Mouse (Mus musculus): Measurements from ENCODE around the gene Tsc22d3. TPM values are rescaled to one million over a fixed set of nuclear protein-coding genes. Genes with fewer than 3 reads are reported as not detected.
A peak's percentile ranks its signal among the peaks of the same experiment; 100 is the strongest.
"Not testable (repeated sequence)": the region's sequence is repeated elsewhere in the genome, so short reads cannot be mapped to it uniquely, and the experiment has no call there.

Tsc22d3 gene
- total RNA-seq, 2 experiments from 2014 or later = 113 to 134 TPM

DNA sequence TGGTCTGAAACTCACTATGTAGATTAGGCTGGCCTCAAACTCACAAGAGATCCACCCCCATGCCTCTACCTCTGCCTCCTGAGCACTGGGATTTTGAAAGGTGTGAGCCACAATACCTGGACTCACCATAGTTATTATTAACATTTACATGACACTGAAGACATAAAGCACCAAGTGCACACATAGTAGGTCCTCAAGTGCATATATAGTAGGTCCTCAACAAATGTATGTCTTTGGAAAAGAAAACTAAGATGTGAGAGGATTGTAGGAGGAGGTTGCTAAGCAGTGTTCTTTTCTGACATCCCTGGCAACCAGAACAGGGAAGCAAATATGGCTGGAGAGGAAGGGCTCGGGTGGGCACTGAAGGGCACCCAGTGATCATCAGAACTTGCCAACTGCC, 93.1 kb downstream of the Tsc22d3 start:
- intact Hi-C loops (cut with DNase I) = no loop called here
- no peak for DNase-seq (ENCODE audit: low spot score in 2 of 2)

DNA sequence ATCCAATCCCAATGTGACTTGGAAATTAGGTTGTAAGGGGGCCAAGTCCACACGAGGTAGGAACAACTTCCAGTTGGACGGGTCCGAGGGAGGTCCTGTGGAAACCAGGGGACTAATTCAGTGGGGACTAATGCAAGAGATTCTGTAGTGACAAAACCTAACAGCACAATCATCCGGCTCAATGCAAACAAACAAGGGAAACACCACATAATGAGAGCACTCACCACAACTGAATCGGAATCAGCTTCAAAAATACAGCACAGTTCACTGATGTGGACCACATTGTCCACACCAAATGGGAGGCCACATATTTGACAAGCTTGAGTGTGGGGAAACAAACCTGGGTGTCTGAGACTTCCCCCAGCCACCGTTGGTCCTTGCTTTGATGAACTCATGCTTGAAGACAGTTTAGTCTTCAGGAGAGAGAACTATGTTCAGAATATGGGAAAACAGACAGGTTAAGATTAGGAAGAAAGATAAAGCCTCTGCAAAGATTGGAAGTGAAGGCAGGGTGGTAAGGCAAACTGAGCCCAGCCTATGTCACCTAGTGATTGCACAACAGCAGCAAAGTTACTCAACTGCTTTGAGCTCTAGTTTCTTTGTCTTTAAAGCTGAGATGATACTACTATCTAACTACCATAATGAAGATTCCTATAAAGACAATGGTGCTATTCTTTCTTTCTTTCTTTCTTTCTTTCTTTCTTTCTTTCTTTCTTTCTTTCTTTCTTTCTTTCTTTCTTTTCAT, 93.9 kb downstream of the Tsc22d3 start:
- DNase-seq (ENCODE audit: low spot score in 2 of 2) = no peak
- intact Hi-C loops (cut with DNase I) = no loop called here

DNA sequence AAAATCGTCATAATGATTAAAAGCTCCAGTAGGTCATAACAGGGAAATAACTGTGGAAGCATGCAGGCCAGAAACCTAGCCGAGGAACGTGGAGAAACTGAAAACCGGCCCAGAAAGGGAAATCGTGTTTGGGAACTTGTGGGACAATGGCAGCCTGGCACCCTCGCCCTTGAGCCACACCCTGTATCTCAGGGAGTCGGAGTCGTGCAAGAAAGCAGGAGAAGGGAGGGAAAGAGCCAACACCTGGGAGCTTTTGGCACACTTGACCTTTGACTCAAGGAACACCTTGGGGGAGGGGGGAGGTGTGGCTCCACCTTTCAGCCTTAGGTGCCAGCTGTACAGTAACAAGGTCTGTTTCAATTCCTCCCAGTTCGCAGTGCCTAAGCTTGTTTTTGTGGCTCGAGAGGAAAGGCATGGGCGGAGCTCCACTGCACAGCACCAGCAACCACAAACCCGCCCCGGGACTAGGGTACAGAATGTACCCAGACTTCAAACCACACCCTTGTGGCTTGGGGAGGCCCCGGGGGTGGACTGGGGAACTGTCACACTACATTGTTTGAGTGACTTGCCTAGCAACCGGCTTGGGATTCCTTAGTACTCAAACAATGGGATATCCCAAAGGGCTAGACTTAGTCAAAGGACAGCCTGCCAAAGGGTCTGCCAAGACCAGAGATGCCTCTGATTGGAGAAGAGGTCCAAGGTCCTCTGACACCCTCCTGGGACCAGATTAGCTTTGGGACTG, 94.8 kb downstream of the Tsc22d3 start:
- intact Hi-C loops (cut with DNase I) = no loop called here

DNA sequence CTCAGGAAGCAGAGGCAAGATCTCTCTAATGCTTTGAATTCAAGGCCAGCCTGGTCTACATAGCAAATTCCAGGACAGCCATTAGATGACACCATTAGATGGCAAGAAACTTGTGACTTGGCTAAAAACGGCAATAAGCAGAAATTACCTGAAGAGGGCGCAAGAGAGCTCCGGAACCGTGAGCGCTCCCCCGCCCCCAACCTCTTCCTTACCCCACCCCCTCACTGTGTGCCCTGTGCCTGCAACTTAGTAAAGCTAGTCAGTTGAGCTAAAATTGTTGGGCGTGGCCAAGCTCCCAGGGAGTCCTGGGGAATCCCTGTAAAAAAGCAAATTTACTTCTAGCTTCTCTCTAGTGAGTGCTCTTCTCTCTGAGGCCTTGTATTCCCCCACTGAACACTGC, 96.6 kb downstream of the Tsc22d3 start:
- intact Hi-C loops (cut with DNase I) = loop anchor here (1.0 kb wide), 1 partner anchor 40 kb away; no protein-coding TSS in a partner anchor
- DNase-seq (ENCODE audit: low spot score in 2 of 2) = peak; percentile 16 to 37

More for the DNA sequence above, 94.8 kb downstream of the Tsc22d3 start:
- no peak for DNase-seq (ENCODE audit: low spot score in 2 of 2)

DNA sequence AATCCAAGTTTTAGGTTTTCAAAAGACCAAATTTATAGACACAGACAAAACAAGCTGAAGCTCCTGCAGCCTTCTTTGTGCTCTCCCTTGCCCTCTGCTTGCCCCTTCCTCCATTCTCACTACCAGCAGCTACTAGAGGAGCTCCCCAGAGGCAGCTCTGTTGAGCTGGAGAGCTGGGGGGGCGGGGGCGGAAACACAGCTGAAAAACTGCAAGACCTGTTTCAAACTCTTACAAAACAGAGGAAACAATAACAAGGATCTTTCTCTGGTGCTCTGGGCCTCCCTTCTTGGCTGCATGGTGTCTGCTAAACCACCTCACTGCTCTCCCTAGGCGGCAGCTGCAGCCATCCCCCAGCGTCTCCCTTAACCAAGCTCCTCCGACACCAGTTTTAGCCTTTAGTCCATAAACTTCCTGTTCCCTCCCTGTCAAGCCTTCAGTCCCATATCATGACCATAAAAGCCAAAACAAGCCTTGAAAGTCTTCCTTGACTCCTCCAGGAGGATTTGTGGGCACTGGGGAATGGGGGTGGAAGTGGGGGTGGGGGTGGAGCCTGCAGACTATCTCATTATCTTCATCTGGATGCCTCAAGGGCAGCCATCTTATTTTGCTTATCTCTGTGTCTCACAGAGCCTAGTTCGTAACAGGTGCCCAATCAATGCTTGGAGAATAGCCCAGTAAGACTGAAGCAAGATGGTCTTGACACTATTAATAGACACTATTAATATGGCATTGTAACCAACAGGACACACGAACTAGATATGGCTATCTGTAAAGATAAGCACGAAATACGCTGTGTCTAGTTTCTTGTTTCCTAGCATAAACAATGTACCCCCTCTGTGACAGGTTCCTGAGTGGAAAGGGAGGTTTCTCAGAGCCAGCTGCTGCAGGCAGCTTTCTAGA, 98.8 kb downstream of the Tsc22d3 start:
- intact Hi-C loops (cut with DNase I) = no loop called here

DNA sequence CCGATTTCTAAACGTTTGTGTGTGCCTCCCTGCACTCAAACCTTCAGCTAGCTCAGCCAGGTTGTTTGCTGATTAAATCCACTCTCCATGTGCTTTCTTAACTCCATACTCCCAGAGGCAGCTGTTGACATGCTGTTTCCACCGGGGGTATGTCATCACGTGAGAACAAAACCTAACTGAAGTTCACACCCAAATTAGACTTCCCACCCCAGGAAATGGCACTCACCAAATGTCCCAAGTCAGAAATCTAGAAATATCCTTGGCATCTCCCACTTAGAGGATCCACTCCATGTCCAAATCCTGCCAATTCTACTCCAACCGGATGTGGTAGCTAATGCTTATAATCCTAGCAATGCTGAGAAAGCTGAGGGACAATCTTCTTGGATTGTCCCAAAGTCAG, 100.2 kb downstream of the Tsc22d3 start:
- intact Hi-C loops (cut with DNase I) = no loop called here
- no peak for DNase-seq (ENCODE audit: low spot score in 2 of 2)

More for the DNA sequence above, 98.8 kb downstream of the Tsc22d3 start:
- DNase-seq (ENCODE audit: low spot score in 2 of 2) = no peak

DNA sequence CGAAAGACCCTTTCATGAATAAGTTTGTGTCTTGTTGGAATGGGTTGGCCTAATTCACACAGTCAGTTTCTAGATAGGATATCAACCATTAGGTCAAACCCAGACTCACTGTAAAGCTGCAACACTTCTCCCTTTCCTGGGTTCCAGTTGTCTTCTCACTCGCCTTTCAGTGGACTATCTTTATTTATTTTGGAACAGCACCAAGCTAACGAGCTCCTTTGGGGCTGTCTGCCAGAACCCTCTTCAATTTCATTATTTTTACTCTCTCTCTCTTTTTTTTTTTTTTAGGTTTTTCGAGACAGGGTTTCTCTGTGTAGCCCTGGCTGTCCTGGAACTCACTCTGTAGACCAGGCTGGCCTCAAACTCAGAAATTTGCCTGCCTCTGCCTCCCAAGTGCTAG, 102.0 kb downstream of the Tsc22d3 start:
- not testable (repeated sequence) for DNase-seq (ENCODE audit: low spot score in 2 of 2)
- intact Hi-C loops (cut with DNase I) = loop anchor here (10.0 kb wide), 2 partner anchors 226 to 346 kb away; no protein-coding TSS in a partner anchor

DNA sequence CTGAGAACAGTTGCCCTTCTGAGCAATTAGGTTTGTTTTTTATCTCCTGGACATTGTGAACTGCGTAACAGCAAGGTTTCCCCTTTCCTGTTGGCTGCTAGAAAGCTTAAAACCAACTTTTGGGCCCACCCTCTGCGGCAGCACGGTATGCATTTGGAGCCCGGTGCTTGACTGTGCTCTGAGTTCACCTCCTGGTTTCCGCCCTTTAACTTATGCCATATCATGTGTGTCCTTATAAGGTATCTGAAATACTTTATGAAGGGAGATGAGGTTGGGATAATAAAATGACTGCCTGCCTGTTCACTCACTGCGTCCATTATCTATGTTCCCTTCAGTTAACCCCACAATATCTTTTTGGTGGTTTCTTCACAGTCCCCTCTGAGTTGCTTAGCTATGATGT, 106.3 kb downstream of the Tsc22d3 start:
- DNase-seq (ENCODE audit: low spot score in 2 of 2) = no peak
- intact Hi-C loops (cut with DNase I) = loop anchor here (5.0 to 10.0 kb wide), 3 partner anchors 231 to 438 kb away; no protein-coding TSS in a partner anchor

DNA sequence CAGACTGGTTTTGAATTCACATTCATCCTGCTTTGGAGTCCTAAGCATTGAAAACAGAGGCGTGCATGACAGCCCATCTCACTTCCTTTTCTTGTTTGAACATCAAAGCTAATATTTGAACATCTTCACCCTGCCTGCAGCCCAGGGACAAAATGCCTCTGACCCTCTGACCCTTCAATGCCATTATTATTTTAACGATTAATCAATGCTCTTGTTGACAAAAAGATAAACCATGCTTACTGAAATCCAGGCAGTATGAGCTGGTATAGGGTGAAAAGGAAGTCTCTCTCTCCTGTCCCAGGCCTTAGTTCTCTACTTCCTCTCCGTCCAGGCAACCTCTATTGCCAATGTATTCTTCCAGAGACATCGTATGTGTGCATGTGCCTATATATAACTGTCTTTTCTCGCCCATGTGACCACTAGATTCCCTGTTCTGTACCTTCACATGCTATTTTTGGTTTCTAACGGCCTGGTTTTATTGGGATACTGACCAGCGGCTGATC, 106.9 kb downstream of the Tsc22d3 start:
- intact Hi-C loops (cut with DNase I) = loop anchor here (5.0 to 10.0 kb wide), 3 partner anchors 231 to 439 kb away; no protein-coding TSS in a partner anchor
- no peak for DNase-seq (ENCODE audit: low spot score in 2 of 2)

DNA sequence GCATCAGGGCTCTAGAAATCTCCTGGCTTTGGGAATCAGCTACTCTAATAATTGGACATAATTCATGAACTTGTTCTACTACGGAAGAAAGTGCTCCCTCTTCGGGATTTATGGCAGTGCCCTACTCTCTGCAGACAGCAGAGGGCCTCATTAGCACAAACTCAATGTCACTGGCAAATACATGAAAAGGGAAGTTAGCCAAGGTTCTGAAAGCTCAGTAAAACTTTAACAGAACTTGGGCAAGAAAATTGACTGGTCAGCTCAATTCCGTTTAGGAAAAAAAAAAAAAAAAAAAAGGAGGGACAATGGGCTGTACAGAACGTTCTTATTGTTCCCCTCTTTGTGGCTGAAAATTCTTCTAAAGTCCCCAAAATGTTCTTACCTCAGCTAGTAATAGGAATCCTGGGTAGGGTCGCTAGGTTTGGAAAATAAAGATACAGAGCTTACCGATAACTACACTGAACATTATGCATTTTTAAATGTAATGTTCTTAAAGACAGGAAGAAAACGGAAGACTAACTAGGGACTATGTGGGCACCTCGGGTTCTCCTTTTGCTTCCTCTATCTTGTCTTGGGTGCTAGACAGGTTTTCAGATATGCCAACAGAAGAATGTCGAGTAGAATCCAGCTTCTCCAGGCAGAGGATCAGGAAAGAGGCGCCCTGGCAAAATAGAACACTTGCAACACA, 108.4 kb downstream of the Tsc22d3 start:
- DNase-seq (ENCODE audit: low spot score in 2 of 2) = peak; percentile 21 to 47
- intact Hi-C loops (cut with DNase I) = loop anchor here (1.0 to 10.0 kb wide), 4 partner anchors 108 to 440 kb away; partner anchors contain the start of gene Tsc22d3

DNA sequence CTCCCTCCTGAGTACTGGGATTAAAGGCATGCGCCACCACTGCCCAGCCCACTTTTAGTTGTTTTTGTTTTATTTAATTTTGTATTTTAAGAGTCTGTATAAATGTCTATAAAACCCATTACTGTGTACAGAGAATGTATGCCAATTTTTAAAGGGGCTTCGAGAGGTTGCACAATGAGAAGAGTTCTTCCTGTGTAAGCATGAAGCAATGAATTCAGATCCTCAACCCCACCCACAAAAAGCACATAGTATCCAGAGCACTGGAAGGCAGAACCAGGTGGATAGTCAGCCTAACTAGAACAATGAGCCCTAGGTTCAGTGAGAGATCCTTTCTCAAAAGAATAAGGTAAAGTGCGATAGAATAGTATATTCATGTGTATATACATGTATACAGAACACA, 110.3 kb downstream of the Tsc22d3 start:
- no peak for DNase-seq (ENCODE audit: low spot score in 2 of 2)
- intact Hi-C loops (cut with DNase I) = loop anchor here (5.0 to 10.0 kb wide), 3 partner anchors 235 to 442 kb away; no protein-coding TSS in a partner anchor

Other genes with a start within 250 kb of the Tsc22d3 start
- 10 to 100 TPM; 63.5 to 83.1 TPM for gene Prps1, start 144.0 kb downstream of the Tsc22d3 start, total RNA-seq (2021)
- 10 to 100 TPM; 24.4 to 28.2 TPM for gene Mid2, start 63.9 kb upstream of the Tsc22d3 start, total RNA-seq (2021)
- not detected for gene Tex13b, start 212.8 kb upstream of the Tsc22d3 start, total RNA-seq (2021)